Comparison of ENCODE assay signal across 9 mouse cellular contexts in genomic region chr2:73596786-73597185, GRCm38 (mm10). TPM values are rescaled to one million over a fixed set of nuclear protein-coding genes. Genes with fewer than 3 reads are reported as not detected.
A peak's percentile ranks its signal among the peaks of the same experiment; 100 is the strongest.
DNase-seq lines count a peak whose midpoint lies in the region; ATAC-seq and TF ChIP-seq lines count a peak whose summit lies in the region.
"Had no signal": no experiment of that assay in that cellular context is flagged by ENCODE, and none has a peak within 500 bp of the region (broad histone marks: within the 10 kb centered on the region; RNA-seq: fewer than 3 reads in every experiment).

No protein-coding gene starts in this region.

- intact Hi-C loops in heart, adult 2 months (cut with DNase I), result no loop called here
- intact Hi-C loops in heart, postnatal 25 days (cut with DNase I), result no loop called here
- intact Hi-C loops in gastrocnemius, postnatal 36 days (cut with DNase I), result no loop called here

- no peaks in the 10 kb centered on the region for H3K36me3 ChIP-seq in heart, adult 2 months (ENCODE audit: control insufficient read depth, insufficient read depth, low read length)
- H3K36me3 ChIP-seq in ES-Bruce4 (ENCODE audit: control insufficient read depth, insufficient read depth, low read length, poor library complexity, severe bottlenecking), result no peaks in the 10 kb centered on the region
- H3K36me3 ChIP-seq in heart, embryonic 12.5 days, result no peaks in the 10 kb centered on the region
- H3K36me3 ChIP-seq in limb, embryonic 13.5 days, result peaks cover 4% of the 10 kb centered on the region; the same call in 1 of the 2 replicates
- no peaks in the 10 kb centered on the region for H3K36me3 ChIP-seq in stomach, postnatal 0 days (ENCODE audit: control insufficient read depth, insufficient read depth, low read length)

- H3K9ac ChIP-seq in heart, adult 2 months (ENCODE audit: low read depth, low read length), result no peak overlapping the region
- no peak overlapping the region for H3K9ac ChIP-seq in ES-Bruce4 (ENCODE audit: low read depth, poor library complexity, severe bottlenecking)
- H3K9ac ChIP-seq in heart, embryonic 12.5 days, result peak overlapping the region; percentile 31
- peak overlapping the region; percentile 31; the same call in 1 of the 2 replicates for H3K9ac ChIP-seq in limb, embryonic 13.5 days
- peak overlapping the region; percentile 27; the same call in 1 of the 2 replicates for H3K9ac ChIP-seq in stomach, postnatal 0 days (ENCODE audit: low read length)

- no peaks in the 10 kb centered on the region for H3K27me3 ChIP-seq in heart, adult 2 months (ENCODE audit: control insufficient read depth, insufficient read depth, low read length)
- H3K27me3 ChIP-seq in ES-Bruce4 (ENCODE audit: control insufficient read depth, insufficient read depth, low read length, poor library complexity, severe bottlenecking), result no peaks in the 10 kb centered on the region
- no peaks in the 10 kb centered on the region for H3K27me3 ChIP-seq in heart, embryonic 12.5 days (replicated peaks)
- H3K27me3 ChIP-seq in limb, embryonic 13.5 days, result no peaks in the 10 kb centered on the region
- no peaks in the 10 kb centered on the region for H3K27me3 ChIP-seq in stomach, postnatal 0 days (ENCODE audit: control insufficient read depth, insufficient read depth, low read length)

- peak overlapping the region; percentile 29; the same call in 1 of the 2 replicates for H3K4me3 ChIP-seq in heart, adult 2 months
- H3K4me3 ChIP-seq in ES-Bruce4 (ENCODE audit: low read depth, low read length), result 0 out of 2 replicates have a peak overlapping the region, but pooled peaks have one; percentile 5
- H3K4me3 ChIP-seq in heart, embryonic 12.5 days, result peak overlapping the region; percentile 19; the same call in 1 of the 2 replicates
- peak overlapping the region; percentile 26 for H3K4me3 ChIP-seq in limb, embryonic 13.5 days
- H3K4me3 ChIP-seq in stomach, postnatal 0 days (ENCODE audit: low read depth, low read length), result 0 out of 2 replicates have a peak overlapping the region, but pooled peaks have one; percentile 2

- DNase-seq in heart, adult 2 months, result peak in 1 of 2 experiments; percentile 37
- no peak for DNase-seq in heart, postnatal 25 days (ENCODE audit: low spot score)
- DNase-seq in stomach, postnatal 0 days (ENCODE audit: low spot score), result peak; percentile 54
- no peak for DNase-seq in spleen, postnatal 10 days (ENCODE audit: low spot score in 2 of 2)
- no peak for DNase-seq in gastrocnemius, postnatal 36 days

- no peak for TF ChIP-seq EP300 in heart, adult 2 months (IDR thresholded peaks at IDR 0.05; ENCODE audit: insufficient read depth, low read depth, low read length)
- TF ChIP-seq EP300 in ES-Bruce4 (IDR thresholded peaks at IDR 0.05; ENCODE audit: insufficient read depth, low read depth, low read length), result no peak
- no peak for TF ChIP-seq EP300 in stomach, postnatal 0 days (optimal IDR thresholded peaks at IDR 0.05)

- peaks cover 10% of the 10 kb centered on the region for H3K4me1 ChIP-seq in heart, adult 2 months (ENCODE audit: control insufficient read depth, insufficient read depth, low read length)
- no peaks in the 10 kb centered on the region for H3K4me1 ChIP-seq in ES-Bruce4 (ENCODE audit: control insufficient read depth, insufficient read depth, low read length)
- peaks cover 44% of the 10 kb centered on the region for H3K4me1 ChIP-seq in heart, embryonic 12.5 days (replicated peaks)
- peaks cover 33% of the 10 kb centered on the region for H3K4me1 ChIP-seq in limb, embryonic 13.5 days
- peaks cover 6% of the 10 kb centered on the region; the same call in 1 of the 2 replicates for H3K4me1 ChIP-seq in stomach, postnatal 0 days (replicated peaks; ENCODE audit: control insufficient read depth, insufficient read depth)

- H3K79me2 ChIP-seq in heart, adult 2 months (replicated peaks; ENCODE audit: control insufficient read depth, insufficient read depth, low read length), result no peaks in the 10 kb centered on the region

- H3K9me3 ChIP-seq in ES-Bruce4 (replicated peaks; ENCODE audit: control insufficient read depth, insufficient read depth, low read length, poor library complexity, severe bottlenecking), result no peaks in the 10 kb centered on the region
- H3K9me3 ChIP-seq in heart, embryonic 12.5 days (replicated peaks), result no peaks in the 10 kb centered on the region
- no peaks in the 10 kb centered on the region for H3K9me3 ChIP-seq in limb, embryonic 13.5 days
- no peaks in the 10 kb centered on the region for H3K9me3 ChIP-seq in stomach, postnatal 0 days (ENCODE audit: control insufficient read depth, low read length)

- 0 out of 2 replicates have a peak, but pooled peaks have one; percentile 51 for ATAC-seq in heart, embryonic 12.5 days (ENCODE audit: insufficient number of reproducible peaks, low FRiP score)
- ATAC-seq in limb, embryonic 13.5 days (ENCODE audit: low FRiP score, low read depth), result peak; percentile 63; the same call in 1 of the 2 replicates
- peak; percentile 65; the same call in 1 of the 2 replicates for ATAC-seq in stomach, postnatal 0 days (ENCODE audit: low FRiP score, low TSS enrichment)

- no peak overlapping the region; the same call in 1 of the 2 replicates for H3K27ac ChIP-seq in heart, adult 2 months
- H3K27ac ChIP-seq in ES-Bruce4 (ENCODE audit: insufficient read depth, low read length), result no peak overlapping the region
- no peak overlapping the region for H3K27ac ChIP-seq in heart, embryonic 12.5 days (ENCODE audit: poor library complexity, severe bottlenecking)
- peak overlapping the region; percentile 65; the same call in 1 of the 2 replicates for H3K27ac ChIP-seq in limb, embryonic 13.5 days
- H3K27ac ChIP-seq in stomach, postnatal 0 days (replicated peaks), result peak overlapping the region; percentile 53

- peak overlapping the region; percentile 63 for H3K4me2 ChIP-seq in heart, embryonic 12.5 days
- peak overlapping the region; percentile 59 for H3K4me2 ChIP-seq in limb, embryonic 13.5 days (replicated peaks)
- peak overlapping the region; percentile 37 for H3K4me2 ChIP-seq in stomach, postnatal 0 days (replicated peaks; ENCODE audit: low read depth)

- TF ChIP-seq CTCF in heart, adult 2 months (IDR thresholded peaks at IDR 0.05), result no peak
- TF ChIP-seq CTCF in ES-Bruce4 (IDR thresholded peaks at IDR 0.05; ENCODE audit: low read depth, low read length), result no peak
- TF ChIP-seq CTCF in stomach, postnatal 0 days (IDR thresholded peaks at IDR 0.05; ENCODE audit: low read depth), result no peak

- 6% methylated on average over 9 of the region's 9 CpGs for WGBS in heart, adult 2 months
- WGBS in heart, embryonic 12.5 days, result 8% methylated on average over 9 of the region's 9 CpGs
- WGBS in limb, embryonic 13.5 days, result 16% methylated on average over 9 of the region's 9 CpGs
- WGBS in stomach, postnatal 0 days, result 10% methylated on average over 9 of the region's 9 CpGs

- TF ChIP-seq POLR2A in heart, adult 2 months (IDR thresholded peaks at IDR 0.05; ENCODE audit: insufficient read depth, low read depth, low read length), result no peak
- TF ChIP-seq POLR2A in ES-Bruce4 (IDR thresholded peaks at IDR 0.05; ENCODE audit: insufficient read depth, low read length), result no peak

RNA-seq across cellular contexts. Expression of gene Chrna1, which starts 16.6 kb away (rescaled TPM):
- not detected for total RNA-seq in heart, adult 2 months (2021)
- 0.04 TPM in 1 of 2 replicates, not detected in the other for polyA plus RNA-seq in heart, adult 2 months (2012; rRNA removed)
- total RNA-seq in heart, postnatal 25 days (2021), result under 1 TPM in 1 of 2 experiments, not detected in 1; 0.06 TPM
- polyA plus RNA-seq in ES-Bruce4 (2011; ENCODE audit: insufficient read depth, insufficient read length, low read depth, missing spikeins), result not detected in 2 replicates
- 0.06 and 0.14 TPM in 2 replicates for polyA plus RNA-seq in heart, embryonic 12.5 days (2016; fragmentation: Nextera tagmentation; extraction: Ambion mirVana)
- 13.8 and 14.4 TPM in 2 replicates for polyA plus RNA-seq in limb, embryonic 13.5 days (2015; fragmentation: Nextera tagmentation; extraction: Ambion mirVana)
- 0.36 and 0.59 TPM in 2 replicates for polyA plus RNA-seq in stomach, postnatal 0 days (2015; fragmentation: Nextera tagmentation; extraction: Ambion mirVana)
- 1 to 10 TPM; 6.6 to 6.8 TPM for total RNA-seq in gastrocnemius, postnatal 36 days (2021)
- total RNA-seq: neutrophil, adult 5-6 weeks had no signal

Comparison
In these comparisons a context has a peak if more than half of its experiments do, and no peak if none do; other contexts are left out.
1. H3K9ac ChIP-seq: peak in heart, embryonic 12.5 days (single experiment), limb, embryonic 13.5 days (single experiment) and stomach, postnatal 0 days (single experiment); none in heart, adult 2 months (single experiment) and ES-Bruce4 (single experiment).
2. H3K27ac ChIP-seq: peak in limb, embryonic 13.5 days (single experiment) and stomach, postnatal 0 days (single experiment); none in heart, adult 2 months (single experiment), ES-Bruce4 (single experiment) and heart, embryonic 12.5 days (single experiment).
3. Peak in every context shown above with its lines, with median percentiles within 50 percentile points of each other: H3K4me3 ChIP-seq, ATAC-seq and H3K4me2 ChIP-seq.